Mouse (Mus musculus) embryonic fibroblast, embryonic 13.5 days (primary cell): ENCODE measurements at regions not wholly inside any gene's neighbourhood (a gene's known extent, or its start where the extent isn't known, plus 50 kb on each side); places are given as distances from the start of the nearest gene placed in this dataset.

Source experiments
- CTCF ChIP-seq: IDR thresholded peaks from 2 replicates; pipeline ENCODE4 v1.5.1; 2011; ENCODE audit warnings: mild to moderate bottlenecking, control low read depth, low read length, moderate library complexity, borderline replicate concordance; ENCODE audit not compliant: insufficient read depth
- POLR2A ChIP-seq: IDR thresholded peaks from 2 replicates; pipeline ENCODE4 v1.6.1; 2011; ENCODE audit warnings: low read depth, mild to moderate bottlenecking, control low read depth, low read length, moderate library complexity

DNA sequence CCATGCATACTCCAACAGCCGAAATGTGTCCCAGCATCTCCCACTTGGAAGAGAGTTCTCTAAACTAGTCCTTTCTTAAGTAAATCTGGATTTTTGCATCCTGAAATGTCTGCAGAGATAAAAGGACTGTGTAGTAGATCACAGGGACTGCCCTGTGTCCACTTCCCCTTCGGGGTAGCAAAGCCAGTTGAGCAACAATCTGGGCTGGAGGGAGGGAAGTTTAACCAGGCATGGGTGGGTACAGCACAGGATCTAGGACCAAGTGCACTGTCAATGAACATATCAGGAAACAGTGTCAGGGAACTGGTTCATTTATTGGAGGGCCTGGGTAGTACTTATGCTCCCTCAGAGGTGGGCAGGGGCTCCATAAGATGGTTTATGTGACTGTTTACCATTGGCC, 434.5 kb upstream of the Kif2a start:
- TF ChIP-seq CTCF = no peak
- no peak for TF ChIP-seq POLR2A
